Mouse (Mus musculus) thymus, adult 2 months (tissue): ENCODE data around the gene Gnb1l. TPM values are rescaled to one million over a fixed set of nuclear protein-coding genes. Genes with fewer than 3 reads are reported as not detected.
"Not testable (repeated sequence)": the region's sequence is repeated elsewhere in the genome, so short reads cannot be mapped to it uniquely, and the experiment has no call there.

Experiments used
- DNase-seq: peaks from one replicate; pipeline ENCODE4 v3.0.0; 2021
- H3K27ac ChIP-seq: fragments of 200-500 bp; 2 replicates; pipeline ENCODE4 v1.5.1; 2012; ENCODE audit warnings: low read length, control low read depth; ENCODE audit not compliant: control insufficient read depth, insufficient read depth
- H3K27me3 ChIP-seq: fragments of 200-500 bp; 2 replicates; pipeline ENCODE4 v1.6.1; 2012; ENCODE audit warnings: mild to moderate bottlenecking, low read length, moderate library complexity, mixed read lengths; ENCODE audit not compliant: control insufficient read depth, insufficient read depth
- H3K36me3 ChIP-seq: fragments of 200-500 bp; 2 replicates; pipeline ENCODE4 v1.6.1; 2012; ENCODE audit warnings: mild to moderate bottlenecking, low read length, moderate library complexity; ENCODE audit not compliant: control insufficient read depth, insufficient read depth
- H3K4me1 ChIP-seq: fragments of 200-500 bp; replicated peaks from 2 replicates; pipeline ENCODE4 v1.6.1; 2012; ENCODE audit warnings: low read length; ENCODE audit not compliant: control insufficient read depth, insufficient read depth
- H3K4me3 ChIP-seq: fragments of 200-500 bp; 2 replicates; pipeline ENCODE4 v1.5.1; 2012; ENCODE audit warnings: mild to moderate bottlenecking, low read length, control low read depth, moderate library complexity; ENCODE audit not compliant: control insufficient read depth, insufficient read depth
- CTCF ChIP-seq: fragments of 200-500 bp; IDR thresholded peaks from 2 replicates; pipeline ENCODE4 v1.5.1; 2012; ENCODE audit warnings: mild to moderate bottlenecking, control low read depth, low read length, moderate library complexity, borderline replicate concordance; ENCODE audit not compliant: control insufficient read depth, poor library complexity, insufficient read depth; ENCODE audit errors: extremely low read depth
- POLR2A ChIP-seq: fragments of 200-500 bp; IDR thresholded peaks from 2 replicates; pipeline ENCODE4 v1.6.1; 2012; ENCODE audit warnings: mild to moderate bottlenecking, low read length, control low read depth, moderate library complexity; ENCODE audit not compliant: control insufficient read depth, poor library complexity, insufficient read depth; ENCODE audit errors: extremely low read depth
- WGBS: fragments of 180-500 bp; shearing (Covaris S2); methylation state at CpG from one replicate; pipeline ENCODE4 v1.1.7; 2018; 5-methylcytosine and 5-hydroxymethylcytosine counted together
- polyA plus RNA-seq: library from polyadenylated mRNA; depleted of rRNA; stranded (reverse); fragments of >200 nt; gene quantifications from 2 replicates; pipeline ENCODE4 v1.2.3, GENCODE M21; 2012

Gene Gnb1l
- polyA plus RNA-seq, 1 experiment, result 48.9 TPM

- no peak for TF ChIP-seq CTCF
- TF ChIP-seq POLR2A, result no peak
- H3K27me3 ChIP-seq, result no peaks in the 10 kb centered on the region
- H3K4me1 ChIP-seq, result no peaks in the 10 kb centered on the region
- H3K27ac ChIP-seq, result no peak overlapping the region
- DNase-seq, result no peak
- no peaks in the 10 kb centered on the region for H3K36me3 ChIP-seq
- WGBS, result 96% methylated on average over 5 of the region's 5 CpGs
- no peak overlapping the region for H3K4me3 ChIP-seq
These were observed 30.1 kb downstream of the Gnb1l start for GRCm38 (mm10) chr16:18528656-18529055.

GRCm38 (mm10) chr16:18533061-18533460, 34.5 kb downstream of the Gnb1l start:
- H3K27ac ChIP-seq, H3K4me1 ChIP-seq, H3K27me3 ChIP-seq, H3K4me3 ChIP-seq, DNase-seq, H3K36me3 ChIP-seq: not testable (repeated sequence)
- 98% methylated on average over 7 of the region's 7 CpGs for WGBS

GRCm38 (mm10) chr16:18537407-18537990, 39.0 kb downstream of the Gnb1l start:
- 100% methylated on average over 3 of the region's 3 CpGs for WGBS
- no peak for DNase-seq
- TF ChIP-seq POLR2A (no peak), CTCF (no peak)

GRCm38 (mm10) chr16:18539281-18539680, 40.8 kb downstream of the Gnb1l start:
- no peaks in the 10 kb centered on the region for H3K4me1 ChIP-seq
- WGBS, result 90% methylated on average over 6 of the region's 6 CpGs
- no peaks in the 10 kb centered on the region for H3K27me3 ChIP-seq
- no peak for TF ChIP-seq POLR2A
- TF ChIP-seq CTCF, result no peak
- no peaks in the 10 kb centered on the region for H3K36me3 ChIP-seq
- H3K27ac ChIP-seq, result no peak overlapping the region
- DNase-seq, result no peak
- H3K4me3 ChIP-seq, result no peak overlapping the region

More at GRCm38 (mm10) chr16:18537407-18537990, 39.0 kb downstream of the Gnb1l start:
- no peak overlapping the region for H3K27ac ChIP-seq
- H3K4me3 ChIP-seq, result no peak overlapping the region
- no peaks in the 10 kb centered on the region for H3K27me3 ChIP-seq
- H3K4me1 ChIP-seq, result no peaks in the 10 kb centered on the region
- H3K36me3 ChIP-seq, result no peaks in the 10 kb centered on the region

- no peaks in the 10 kb centered on the region for H3K27me3 ChIP-seq
- no peak overlapping the region for H3K4me3 ChIP-seq
- no peak for DNase-seq
- no peaks in the 10 kb centered on the region for H3K36me3 ChIP-seq
- WGBS, result 78% methylated on average over 8 of the region's 8 CpGs
- H3K27ac ChIP-seq, result no peak overlapping the region
- TF ChIP-seq CTCF, result no peak
- no peak for TF ChIP-seq POLR2A
- H3K4me1 ChIP-seq, result no peaks in the 10 kb centered on the region
These were observed 44.8 kb downstream of the Gnb1l start for GRCm38 (mm10) chr16:18543151-18543829.

GRCm38 (mm10) chr16:18547891-18548290, 49.4 kb downstream of the Gnb1l start:
- H3K27me3 ChIP-seq, result no peaks in the 10 kb centered on the region

More at GRCm38 (mm10) chr16:18547891-18548290, 49.4 kb downstream of the Gnb1l start:
- TF ChIP-seq POLR2A (no peak), CTCF (no peak)
- no peak for DNase-seq
- no peaks in the 10 kb centered on the region for H3K36me3 ChIP-seq
- whole genome bisulfite sequencing, result 91% methylated on average over 5 of the region's 5 CpGs
- H3K4me1 ChIP-seq, result no peaks in the 10 kb centered on the region
- no peak overlapping the region for H3K4me3 ChIP-seq
- no peak overlapping the region for H3K27ac ChIP-seq
